Mouse (Mus musculus): ENCODE measurements around the gene Cdc42ep2. TPM values are rescaled to one million over a fixed set of nuclear protein-coding genes. Genes with fewer than 3 reads are reported as not detected.
A peak's percentile ranks its signal among the peaks of the same experiment; 100 is the strongest.

Gene Cdc42ep2
- polyA plus RNA-seq, 1 experiment from 2014 or later: 14.2 TPM

GRCm38 (mm10) chr19:5871273-5871672, 53.3 kb downstream of the Cdc42ep2 start:
- Histone ChIP-seq H3K4me2 (ENCODE audit: low read length) (peak overlapping the region; percentile 32), H3K27me3 (ENCODE audit: insufficient read depth, low read length) (no peaks in the 10 kb centered on the region), H3K4me3 (replicated peaks; ENCODE audit: low read depth, low read length) (no peak overlapping the region), H3K4me1 (replicated peaks; ENCODE audit: insufficient read depth, low read length) (peaks cover 23% of the 10 kb centered on the region), H3K27ac (peak overlapping the region; percentile 81), H3K9me3 (replicated peaks; ENCODE audit: low read length) (no peaks in the 10 kb centered on the region), H3K36me3 (ENCODE audit: insufficient read depth, low read length) (peaks cover 30% of the 10 kb centered on the region), H3K9ac (ENCODE audit: low read depth, low read length) (peak overlapping the region; percentile 46)
- DNase-seq (ENCODE audit: low spot score): peak; percentile 85
- TF ChIP-seq CTCF (IDR thresholded peaks at IDR 0.05; ENCODE audit: low read depth): no peak
- 7% methylated on average over 7 of the region's 7 CpGs for WGBS
- peak; percentile 41; the same call in 1 of the 2 replicates for ATAC-seq (replicated peaks; ENCODE audit: low FRiP score, low read depth)

GRCm38 (mm10) chr19:5868096-5868495, 56.5 kb downstream of the Cdc42ep2 start:
- TF ChIP-seq CTCF (IDR thresholded peaks at IDR 0.05; ENCODE audit: low read depth): no peak
- H3K36me3 ChIP-seq (ENCODE audit: insufficient read depth, low read length): peaks cover 47% of the 10 kb centered on the region
- no peak overlapping the region for H3K9ac ChIP-seq (ENCODE audit: low read depth, low read length)
- H3K4me3 ChIP-seq (replicated peaks; ENCODE audit: low read depth, low read length): no peak overlapping the region
- 79% methylated on average over 6 of the region's 6 CpGs for WGBS
- peaks cover 10% of the 10 kb centered on the region; the same call in 1 of the 2 replicates for H3K4me1 ChIP-seq (replicated peaks; ENCODE audit: insufficient read depth, low read length)
- DNase-seq (ENCODE audit: low spot score): no peak
- H3K9me3 ChIP-seq (replicated peaks; ENCODE audit: low read length): no peaks in the 10 kb centered on the region
- ATAC-seq (replicated peaks; ENCODE audit: low FRiP score, low read depth): no peak
- no peaks in the 10 kb centered on the region for H3K27me3 ChIP-seq (ENCODE audit: insufficient read depth, low read length)
- H3K4me2 ChIP-seq (ENCODE audit: low read length): no peak overlapping the region
- no peak overlapping the region for H3K27ac ChIP-seq

Other genes with a start within 250 kb of the Cdc42ep2 start
- gene Map3k11, start 236.1 kb downstream of the Cdc42ep2 start, polyA plus RNA-seq (2015; fragmentation: Nextera tagmentation; extraction: Ambion mirVana): 35.4 and 39.8 TPM in 2 replicates
- gene Pcnx3, start 235.9 kb downstream of the Cdc42ep2 start, polyA plus RNA-seq (2015; fragmentation: Nextera tagmentation; extraction: Ambion mirVana): 14.8 and 15.0 TPM in 2 replicates
- 0.32 and 0.33 TPM in 2 replicates for gene Kcnk7, start 220.4 kb downstream of the Cdc42ep2 start, polyA plus RNA-seq (2015; fragmentation: Nextera tagmentation; extraction: Ambion mirVana)
- gene Ehbp1l1, start 198.5 kb downstream of the Cdc42ep2 start, polyA plus RNA-seq (2015; fragmentation: Nextera tagmentation; extraction: Ambion mirVana): 14.3 and 15.0 TPM in 2 replicates
- gene Fam89b, start 195.2 kb downstream of the Cdc42ep2 start, polyA plus RNA-seq (2015; fragmentation: Nextera tagmentation; extraction: Ambion mirVana): 91.0 and 92.7 TPM in 2 replicates
- gene Ltbp3, start 183.9 kb downstream of the Cdc42ep2 start, polyA plus RNA-seq (2015; fragmentation: Nextera tagmentation; extraction: Ambion mirVana): 22.3 and 23.9 TPM in 2 replicates
- gene Scyl1, start 153.4 kb downstream of the Cdc42ep2 start, polyA plus RNA-seq (2015; fragmentation: Nextera tagmentation; extraction: Ambion mirVana): 63.5 and 65.1 TPM in 2 replicates
- gene Frmd8, start 49.5 kb downstream of the Cdc42ep2 start, polyA plus RNA-seq (2015; fragmentation: Nextera tagmentation; extraction: Ambion mirVana): 31.6 and 35.9 TPM in 2 replicates
- gene Slc25a45, start 47.0 kb downstream of the Cdc42ep2 start, polyA plus RNA-seq (2015; fragmentation: Nextera tagmentation; extraction: Ambion mirVana): 19.9 and 24.5 TPM in 2 replicates
- gene Tigd3, start 30.7 kb downstream of the Cdc42ep2 start, polyA plus RNA-seq (2015; fragmentation: Nextera tagmentation; extraction: Ambion mirVana): 2.9 and 3.6 TPM in 2 replicates
- gene Dpf2, start 11.8 kb downstream of the Cdc42ep2 start, polyA plus RNA-seq (2015; fragmentation: Nextera tagmentation; extraction: Ambion mirVana): 108 and 109 TPM in 2 replicates
- gene Pola2, start 39.4 kb upstream of the Cdc42ep2 start, polyA plus RNA-seq (2015; fragmentation: Nextera tagmentation; extraction: Ambion mirVana): 39.8 and 40.6 TPM in 2 replicates
- gene Slc22a20, start 61.3 kb upstream of the Cdc42ep2 start, polyA plus RNA-seq (2015; fragmentation: Nextera tagmentation; extraction: Ambion mirVana): not detected in 2 replicates
- 12.9 and 13.5 TPM in 2 replicates for gene Capn1, start 91.1 kb upstream of the Cdc42ep2 start, polyA plus RNA-seq (2015; fragmentation: Nextera tagmentation; extraction: Ambion mirVana)
- 25.0 and 26.8 TPM in 2 replicates for gene Syvn1, start 121.8 kb upstream of the Cdc42ep2 start, polyA plus RNA-seq (2015; fragmentation: Nextera tagmentation; extraction: Ambion mirVana)
- gene Mrpl49, start 133.0 kb upstream of the Cdc42ep2 start, polyA plus RNA-seq (2015; fragmentation: Nextera tagmentation; extraction: Ambion mirVana): 66.2 and 69.0 TPM in 2 replicates
- gene Fau, start 133.0 kb upstream of the Cdc42ep2 start, polyA plus RNA-seq (2015; fragmentation: Nextera tagmentation; extraction: Ambion mirVana): 940 and 1,050 TPM in 2 replicates
- gene Znhit2, start 136.4 kb upstream of the Cdc42ep2 start, polyA plus RNA-seq (2015; fragmentation: Nextera tagmentation; extraction: Ambion mirVana): 42.3 and 47.6 TPM in 2 replicates
- gene Tm7sf2, start 143.6 kb upstream of the Cdc42ep2 start, polyA plus RNA-seq (2015; fragmentation: Nextera tagmentation; extraction: Ambion mirVana): 17.0 and 19.1 TPM in 2 replicates
- gene Vps51, start 152.4 kb upstream of the Cdc42ep2 start, polyA plus RNA-seq (2015; fragmentation: Nextera tagmentation; extraction: Ambion mirVana): 57.8 and 61.4 TPM in 2 replicates
- not detected in 2 replicates for gene Tmem262, start 155.2 kb upstream of the Cdc42ep2 start, polyA plus RNA-seq (2015; fragmentation: Nextera tagmentation; extraction: Ambion mirVana)
- gene Gm28374, start 157.4 kb upstream of the Cdc42ep2 start, polyA plus RNA-seq (2015; fragmentation: Nextera tagmentation; extraction: Ambion mirVana): 0.70 and 0.84 TPM in 2 replicates
- gene Zfpl1, start 160.1 kb upstream of the Cdc42ep2 start, polyA plus RNA-seq (2015; fragmentation: Nextera tagmentation; extraction: Ambion mirVana): 71.7 and 74.3 TPM in 2 replicates
- 16.1 and 19.4 TPM in 2 replicates for gene Cdca5, start 160.2 kb upstream of the Cdc42ep2 start, polyA plus RNA-seq (2015; fragmentation: Nextera tagmentation; extraction: Ambion mirVana)
- gene AC131692.1, start 169.6 kb upstream of the Cdc42ep2 start, polyA plus RNA-seq (2015; fragmentation: Nextera tagmentation; extraction: Ambion mirVana): 0.17 TPM in 1 of 2 replicates, not detected in the other
- gene Naaladl1, start 181.0 kb upstream of the Cdc42ep2 start, polyA plus RNA-seq (2015; fragmentation: Nextera tagmentation; extraction: Ambion mirVana): 0.17 TPM in 2 replicates
- gene Sac3d1, start 193.8 kb upstream of the Cdc42ep2 start, polyA plus RNA-seq (2015; fragmentation: Nextera tagmentation; extraction: Ambion mirVana): 32.0 and 35.9 TPM in 2 replicates
- gene Snx15, start 203.5 kb upstream of the Cdc42ep2 start, polyA plus RNA-seq (2015; fragmentation: Nextera tagmentation; extraction: Ambion mirVana): 26.5 and 30.0 TPM in 2 replicates
- gene Batf2, start 216.2 kb upstream of the Cdc42ep2 start, polyA plus RNA-seq (2015; fragmentation: Nextera tagmentation; extraction: Ambion mirVana): 0.38 and 0.49 TPM in 2 replicates
- 96.1 and 103 TPM in 2 replicates for gene Arl2, start 216.7 kb upstream of the Cdc42ep2 start, polyA plus RNA-seq (2015; fragmentation: Nextera tagmentation; extraction: Ambion mirVana)